Mouse (Mus musculus): ENCODE results near the gene Mat2a.

Mat2a gene

DNA sequence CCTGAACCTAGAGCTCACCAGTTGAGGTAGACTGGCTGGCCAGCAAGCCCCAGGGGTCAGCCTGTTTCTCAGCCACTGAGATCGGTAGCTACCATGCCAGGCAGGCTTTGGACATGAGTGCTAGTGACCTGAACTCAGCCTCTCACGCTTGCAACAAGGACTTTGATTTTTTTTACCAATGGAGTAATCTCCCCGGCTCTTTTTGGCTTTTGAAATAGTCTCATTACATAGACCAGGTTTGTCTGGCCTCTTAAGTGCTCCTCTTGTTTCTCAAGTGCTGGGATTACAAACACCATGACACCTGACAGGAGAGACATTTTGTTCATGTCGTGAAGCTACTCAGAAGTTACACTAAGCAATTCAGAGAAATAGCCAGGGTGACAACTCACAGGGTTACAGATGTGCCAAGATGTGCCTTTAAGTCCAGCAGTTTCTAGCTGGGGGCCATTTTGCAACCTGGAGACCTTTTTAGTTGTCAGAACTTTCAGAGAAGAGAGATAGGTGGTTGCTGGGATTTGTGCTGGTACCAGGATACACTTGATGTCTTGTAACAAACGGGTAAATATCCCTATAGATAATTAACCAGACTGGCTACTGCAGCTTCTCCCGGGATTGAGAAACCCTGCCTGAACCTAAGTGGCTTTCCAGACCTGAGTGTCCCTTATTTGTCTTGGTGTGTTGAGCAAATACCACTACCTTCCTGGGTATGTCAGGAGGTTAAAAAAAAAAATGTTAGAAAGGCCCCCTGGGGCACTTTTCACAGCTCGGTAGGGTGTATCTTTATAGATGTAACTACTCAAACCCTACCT is 23.2 kb downstream of the Mat2a start:
- in situ Hi-C loops (cut with MboI, MseI) = no loop called here

DNA sequence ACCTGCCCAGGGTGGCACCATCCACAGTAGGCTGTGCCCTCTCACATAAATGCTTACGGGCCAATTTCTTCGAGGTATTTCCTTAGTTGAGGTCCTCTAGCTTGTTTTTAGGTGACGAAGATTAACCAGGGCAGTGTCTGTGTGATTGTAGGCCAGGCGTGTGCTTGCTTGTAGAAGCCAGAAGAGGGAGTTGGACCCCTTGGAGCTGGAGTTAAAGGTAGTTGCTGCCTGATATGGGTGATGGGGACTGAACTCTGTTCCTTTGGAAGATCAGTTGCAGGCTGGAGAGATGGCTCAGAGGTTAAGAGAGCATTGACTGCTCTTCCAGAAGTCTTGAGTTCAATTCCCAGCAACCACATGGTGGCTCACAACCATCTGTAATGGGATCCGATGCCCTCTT is 24.2 kb downstream of the Mat2a start:
- in situ Hi-C loops (cut with MboI, MseI) = no loop called here

- in situ Hi-C loops (cut with MboI, MseI) = no loop called here
Observed at GRCm38 (mm10) chr6:72414076-72414756, 25.1 kb downstream of the Mat2a start, which contains the start of gene Ggcx. Gene Ggcx, plus strand, starts transcription at chr6:72414308.

DNA sequence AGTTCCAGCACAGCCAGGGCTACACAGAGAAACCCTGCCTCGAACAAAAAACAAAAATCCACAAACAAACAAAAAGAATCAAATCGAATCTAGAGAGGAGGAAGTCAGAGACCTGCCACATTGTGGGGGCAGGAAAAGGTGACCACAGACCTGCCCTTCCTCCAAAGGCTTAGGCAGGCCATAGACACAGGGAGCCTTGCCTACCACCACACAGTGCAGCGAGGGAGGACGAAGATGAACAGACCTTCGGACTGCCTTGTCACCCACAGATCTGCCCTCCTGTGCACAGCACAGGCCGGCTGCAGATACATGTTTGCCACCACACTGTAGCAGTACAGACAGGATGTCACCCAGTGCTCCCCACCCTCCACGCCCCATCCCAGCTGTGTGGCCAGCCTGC is 28.8 kb downstream of the Mat2a start:
- in situ Hi-C loops (cut with MboI, MseI) = no loop called here

DNA sequence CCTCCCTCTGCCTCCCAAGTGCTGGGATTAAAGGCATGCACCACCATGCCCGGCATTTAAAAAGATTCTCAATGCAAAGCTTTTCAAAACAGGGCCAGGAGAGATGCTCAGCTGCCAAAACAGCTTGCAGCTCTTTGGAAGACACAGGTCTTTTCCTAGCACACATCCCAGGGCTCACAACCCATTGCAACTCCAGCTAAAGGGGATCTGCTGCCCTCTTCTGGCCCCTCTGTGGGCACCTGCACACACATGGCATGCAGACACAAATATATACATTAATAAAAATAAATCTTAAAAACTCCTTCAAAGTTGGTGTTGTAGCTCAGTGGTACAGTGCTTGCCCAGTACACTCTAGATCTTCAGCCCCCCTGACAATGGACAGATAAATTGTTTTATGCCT is 29.4 kb downstream of the Mat2a start:
- in situ Hi-C loops (cut with MboI, MseI) = no loop called here

- in situ Hi-C loops (cut with MboI, MseI) = no loop called here
Observed at GRCm38 (mm10) chr6:72409567-72409966, 29.8 kb downstream of the Mat2a start.

DNA sequence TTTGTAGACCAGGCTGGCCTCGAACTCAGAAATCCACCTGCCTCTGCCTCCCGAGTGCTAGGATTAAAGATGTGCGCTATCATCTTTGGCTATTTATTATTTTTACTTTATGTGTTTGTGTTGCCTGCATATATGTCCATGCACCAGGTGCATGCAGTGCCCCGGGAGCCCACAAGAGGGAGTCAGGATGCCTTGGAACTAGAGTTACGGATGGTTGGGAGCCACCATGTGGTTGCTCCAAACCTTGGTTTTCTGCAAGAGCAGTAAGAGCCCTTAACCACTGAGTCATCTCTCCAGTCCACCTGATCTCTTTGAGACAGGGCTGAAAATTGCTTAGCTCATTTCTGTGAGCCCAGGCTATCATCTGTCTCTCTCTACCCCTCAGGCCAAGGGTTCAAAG is 32.2 kb downstream of the Mat2a start:
- in situ Hi-C loops (cut with MboI, MseI) = no loop called here

- in situ Hi-C loops (cut with MboI, MseI) = no loop called here
Observed at GRCm38 (mm10) chr6:72405356-72405755, 34.0 kb downstream of the Mat2a start.

- in situ Hi-C loops (cut with MboI, MseI) = no loop called here
Observed at GRCm38 (mm10) chr6:72401875-72402274, 37.5 kb downstream of the Mat2a start.

- in situ Hi-C loops (cut with MboI, MseI) = no loop called here
Observed at GRCm38 (mm10) chr6:72399967-72400366, 39.4 kb downstream of the Mat2a start.

- in situ Hi-C loops (cut with MboI, MseI) = no loop called here
Observed at GRCm38 (mm10) chr6:72396837-72397251, 42.5 kb downstream of the Mat2a start.

DNA sequence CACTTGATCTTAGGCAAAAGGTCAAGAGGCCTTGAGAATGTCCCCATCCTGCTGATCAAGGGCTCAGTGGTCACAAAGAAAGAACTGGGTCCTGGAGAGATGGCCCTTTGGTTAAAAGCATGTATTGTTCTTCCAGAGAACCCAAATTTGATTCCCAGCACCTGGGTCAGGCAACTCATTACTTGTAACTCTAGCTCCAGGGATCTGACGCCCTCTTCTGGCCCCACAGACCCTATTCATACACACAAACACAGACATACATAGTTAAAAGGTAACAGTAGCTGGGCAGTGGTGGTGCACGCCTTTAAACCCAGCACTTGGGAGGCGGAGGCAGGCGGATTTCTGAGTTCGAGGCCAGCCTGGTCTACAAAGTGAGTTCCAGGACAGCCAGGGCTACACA is 47.0 kb downstream of the Mat2a start:
- in situ Hi-C loops (cut with MboI, MseI) = no loop called here

- in situ Hi-C loops (cut with MboI, MseI) = no loop called here
Observed at GRCm38 (mm10) chr6:72390795-72391521, 48.4 kb downstream of the Mat2a start.

DNA sequence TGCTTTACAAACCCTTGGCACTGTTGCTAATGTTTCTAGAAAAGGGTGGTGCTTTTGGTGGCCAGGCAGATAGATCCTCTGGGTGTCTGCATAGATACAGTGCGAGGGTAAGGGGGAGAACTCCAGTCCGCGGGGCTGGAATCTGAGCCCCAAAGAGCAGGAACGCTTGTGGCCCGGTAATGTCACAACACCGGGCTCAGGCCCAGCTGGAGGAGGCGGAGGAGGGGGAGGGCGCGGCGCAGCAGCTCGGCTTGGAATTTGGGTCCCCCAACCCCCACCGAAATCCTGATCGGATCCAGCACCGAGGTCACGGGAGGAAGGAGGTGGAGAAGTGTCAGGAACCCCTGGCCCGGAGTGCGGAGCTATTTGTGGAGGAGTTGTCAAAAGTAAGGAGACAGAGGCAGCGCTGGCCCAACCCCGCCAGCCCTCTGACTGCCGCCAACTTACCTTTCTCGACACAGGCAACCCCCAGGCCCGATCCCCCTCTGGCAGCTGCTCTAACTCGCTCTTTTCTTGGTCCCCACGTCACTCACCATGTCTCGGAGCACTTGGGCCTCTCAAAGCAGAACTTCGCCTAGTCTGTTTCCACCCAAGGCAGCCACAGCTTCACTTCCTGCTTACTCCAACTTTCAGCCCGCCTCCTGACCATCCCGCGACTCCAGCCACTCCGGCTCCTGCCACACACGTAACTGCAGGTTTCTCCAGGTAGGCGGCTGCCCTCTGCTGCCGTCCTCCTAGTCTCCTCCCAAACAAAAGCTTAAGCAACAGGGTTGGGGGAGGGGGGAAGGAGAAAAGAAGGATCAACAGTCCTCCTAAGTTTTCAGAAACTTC is 49.2 kb downstream of the Mat2a start, which contains the start of gene Vamp8:
Gene Vamp8 (minus strand): TSS at position 763 of the 831 bp plus-strand sequence.
- in situ Hi-C loops (cut with MboI, MseI) = loop anchor here (10.0 kb wide), 1 partner anchor 585 kb away; no protein-coding TSS in a partner anchor

DNA sequence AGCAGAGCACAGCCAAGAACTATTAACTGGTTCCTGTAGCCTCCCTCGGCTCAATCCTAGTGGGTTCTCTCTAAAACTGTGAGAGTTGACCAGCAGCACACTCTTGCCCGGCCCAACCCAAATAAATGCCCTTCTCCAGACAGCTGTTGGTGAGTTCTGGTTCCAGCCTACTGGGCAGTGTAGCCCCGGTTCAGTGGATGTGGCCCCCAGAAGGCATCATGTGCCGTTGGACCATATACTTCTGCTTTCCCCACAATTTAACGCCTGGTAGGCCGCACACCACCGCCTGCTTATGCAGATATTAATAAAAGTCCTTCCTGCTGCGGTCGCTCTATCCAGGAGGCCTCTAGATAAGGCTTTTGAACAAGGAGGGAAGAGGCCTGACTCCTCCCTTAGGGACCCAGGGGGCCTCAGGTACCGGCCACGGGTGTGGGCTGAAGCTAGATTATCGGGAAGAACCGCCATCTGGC is 49.9 kb downstream of the Mat2a start:
- in situ Hi-C loops (cut with MboI, MseI) = loop anchor here (10.0 kb wide), 1 partner anchor 585 kb away; no protein-coding TSS in a partner anchor

- in situ Hi-C loops (cut with MboI, MseI) = loop anchor here (10.0 kb wide), 1 partner anchor 586 kb away; no protein-coding TSS in a partner anchor
Observed at GRCm38 (mm10) chr6:72388791-72389329, 50.5 kb downstream of the Mat2a start.

GRCm38 (mm10) chr6:72388266-72388665 is 51.1 kb downstream of the Mat2a start:
- in situ Hi-C loops (cut with MboI, MseI) = loop anchor here (10.0 kb wide), 1 partner anchor 587 kb away; no protein-coding TSS in a partner anchor

DNA sequence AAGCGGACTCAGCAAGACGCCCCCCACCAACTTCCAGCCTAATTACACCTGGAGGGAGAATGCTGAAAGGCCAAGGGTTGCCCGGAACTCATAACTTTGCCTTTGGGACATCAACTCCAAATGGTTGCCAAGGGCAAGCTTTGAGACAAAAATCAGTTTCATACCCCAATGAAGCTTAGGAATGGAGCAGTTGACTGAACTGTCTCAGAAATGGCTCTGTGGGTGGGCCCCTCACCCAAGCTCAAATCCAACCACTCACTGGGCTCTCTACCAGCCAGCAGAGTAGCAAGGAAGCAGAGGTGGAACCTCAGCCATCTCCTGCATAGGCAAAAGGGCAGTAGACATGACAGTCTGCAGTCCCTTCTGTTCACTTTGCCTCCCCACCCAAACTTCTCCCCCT is 51.5 kb downstream of the Mat2a start:
- in situ Hi-C loops (cut with MboI, MseI) = loop anchor here (10.0 kb wide), 1 partner anchor 587 kb away; no protein-coding TSS in a partner anchor

DNA sequence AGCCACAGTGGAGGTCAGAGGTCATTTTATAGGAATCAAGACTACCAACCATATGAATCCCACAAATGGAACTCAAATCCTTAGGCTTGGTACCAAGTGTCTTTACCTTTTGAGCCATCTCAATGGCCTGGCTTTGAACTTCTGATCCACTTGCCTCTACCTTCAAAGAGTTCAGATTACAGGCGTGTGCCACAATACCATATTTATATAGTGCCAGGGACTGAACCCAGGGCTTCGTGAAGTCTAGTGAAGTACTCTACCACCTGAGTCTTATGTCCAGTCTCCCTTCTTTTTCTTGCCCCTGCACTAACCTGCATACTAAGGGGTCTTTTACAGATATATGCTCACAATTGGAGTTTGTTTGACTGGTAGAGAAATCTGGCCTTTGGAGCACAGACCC is 52.8 kb downstream of the Mat2a start:
- in situ Hi-C loops (cut with MboI, MseI) = loop anchor here (10.0 kb wide), 1 partner anchor 588 kb away; no protein-coding TSS in a partner anchor

GRCm38 (mm10) chr6:72385258-72385657 is 54.1 kb downstream of the Mat2a start:
- in situ Hi-C loops (cut with MboI, MseI) = loop anchor here (10.0 kb wide), 1 partner anchor 590 kb away; no protein-coding TSS in a partner anchor
